Comparison of ENCODE assay signal across 25 mouse cellular contexts in genomic region chr17:11751251-11751650, GRCm38 (mm10).
DNase-seq lines count a peak whose midpoint lies in the region; ATAC-seq and TF ChIP-seq lines count a peak whose summit lies in the region.
"Had no signal": no experiment of that assay in that cellular context is flagged by ENCODE, and none has a peak within 500 bp of the region (broad histone marks: within the 10 kb centered on the region; RNA-seq: fewer than 3 reads in every experiment).

No protein-coding gene starts in this region.

- H3K36me3 ChIP-seq in heart, embryonic 11.5 days (ENCODE audit: control insufficient read depth, insufficient read depth, low read length): no peaks in the 10 kb centered on the region
- no peaks in the 10 kb centered on the region for H3K36me3 ChIP-seq in kidney, adult 2 months (ENCODE audit: control insufficient read depth, insufficient read depth, low read length)
- H3K36me3 ChIP-seq: embryonic facial prominence, embryonic 10.5 days; embryonic facial prominence, embryonic 12.5 days; G1E had no signal

- H3K9me3 ChIP-seq in heart, embryonic 11.5 days (replicated peaks; ENCODE audit: control insufficient read depth, low read length): no peaks in the 10 kb centered on the region
- H3K9me3 ChIP-seq: embryonic facial prominence, embryonic 10.5 days; embryonic facial prominence, embryonic 12.5 days; forebrain, embryonic 13.5 days; G1E had no signal

- no peak overlapping the region for H3K4me3 ChIP-seq in heart, embryonic 11.5 days (ENCODE audit: low read depth, low read length)
- no peak overlapping the region for H3K4me3 ChIP-seq in kidney, adult 2 months (ENCODE audit: insufficient read depth, low read depth, low read length)
- H3K4me3 ChIP-seq: embryonic facial prominence, embryonic 10.5 days; embryonic facial prominence, embryonic 12.5 days; forebrain, embryonic 13.5 days had no signal

- no peaks in the 10 kb centered on the region for H3K27me3 ChIP-seq in heart, embryonic 11.5 days (ENCODE audit: control insufficient read depth, insufficient read depth, low read length)
- no peaks in the 10 kb centered on the region for H3K27me3 ChIP-seq in kidney, adult 2 months (replicated peaks; ENCODE audit: control insufficient read depth, insufficient read depth, low read length)
- H3K27me3 ChIP-seq: CH12.LX; embryonic facial prominence, embryonic 12.5 days; forebrain, embryonic 13.5 days had no signal

- no peak for TF ChIP-seq CTCF in kidney, adult 2 months (conservative IDR thresholded peaks at IDR 0.05; ENCODE audit: insufficient read depth, insufficient read length, low read depth, low read length)

- H3K4me2 ChIP-seq in heart, embryonic 11.5 days: no peak overlapping the region
- H3K4me2 ChIP-seq: embryonic facial prominence, embryonic 12.5 days; forebrain, embryonic 13.5 days had no signal

- H3K27ac ChIP-seq in heart, embryonic 11.5 days (ENCODE audit: low read depth, low read length): no peak overlapping the region
- H3K27ac ChIP-seq in kidney, adult 2 months (ENCODE audit: insufficient read depth, low read depth, low read length): peak overlapping the region; percentile 45
- H3K27ac ChIP-seq: embryonic facial prominence, embryonic 10.5 days; embryonic facial prominence, embryonic 12.5 days; forebrain, embryonic 13.5 days had no signal

- DNase-seq in heart, adult 11 months: peak; percentile 36
- DNase-seq in kidney, adult 2 months: peak; percentile 67
- no peak for DNase-seq in kidney, adult 18-20 months
- DNase-seq in kidney, adult 9 months: peak; percentile 63
- no peak for DNase-seq in kidney, postnatal 10 days
- DNase-seq in kidney, postnatal 36 days: peak; percentile 32 to 52
- no peak for DNase-seq in kidney, postnatal 4 days
- DNase-seq: adrenal gland, adult 8-10 months; adrenal gland, postnatal 14 days; adrenal gland, postnatal 36 days; B cell, adult 2 months; cerebellum, adult 11-12 months; cerebellum, adult 2 months; cerebellum, adult 9-10 months; cerebellum, postnatal 10 days; cerebellum, postnatal 25 days had no signal

- no peak for TF ChIP-seq POLR2A in kidney, adult 2 months (IDR thresholded peaks at IDR 0.05; ENCODE audit: low read depth, low read length)

- no peak for ATAC-seq in heart, embryonic 11.5 days (replicated peaks; ENCODE audit: insufficient number of reproducible peaks, low FRiP score, low TSS enrichment)
- ATAC-seq: activated CD4-positive, CD25-positive, alpha-beta regulatory T cell, adult 4 months; CD4-positive, CD25-positive, alpha-beta regulatory T cell, adult 4 months; forebrain, embryonic 13.5 days; Patski had no signal

- no peaks in the 10 kb centered on the region for H3K4me1 ChIP-seq in heart, embryonic 11.5 days (ENCODE audit: control insufficient read depth, insufficient read depth, low read length)
- peaks cover 14% of the 10 kb centered on the region; the same call in 1 of the 2 replicates for H3K4me1 ChIP-seq in kidney, adult 2 months (ENCODE audit: control insufficient read depth, insufficient read depth, low read length)
- H3K4me1 ChIP-seq: embryonic facial prominence, embryonic 10.5 days; embryonic facial prominence, embryonic 12.5 days; forebrain, embryonic 13.5 days had no signal

- 79% methylated on average over 2 of the region's 2 CpGs for WGBS in heart, embryonic 11.5 days (ENCODE audit: insufficient replicate concordance)
- 61% methylated on average over 2 of the region's 2 CpGs for WGBS in kidney, adult 2 months

- no peak overlapping the region for H3K9ac ChIP-seq in heart, embryonic 11.5 days (ENCODE audit: low read depth, low read length)
- H3K9ac ChIP-seq: embryonic facial prominence, embryonic 12.5 days; forebrain, embryonic 13.5 days had no signal

Comparison
In these comparisons a context has a peak if more than half of its experiments do, and no peak if none do; other contexts are left out.
1. DNase-seq: peak in heart, adult 11 months (single experiment), kidney, adult 2 months (single experiment), kidney, adult 9 months (single experiment) and kidney, postnatal 36 days (2 of 2); none in kidney, adult 18-20 months (single experiment), kidney, postnatal 10 days (single experiment) and kidney, postnatal 4 days (0 of 2).